Mouse (Mus musculus) intestine, postnatal 0 days (tissue): Measurements from ENCODE around the gene Apof. TPM values are rescaled to one million over a fixed set of nuclear protein-coding genes. Genes with fewer than 3 reads are reported as not detected.
"Not testable (repeated sequence)": the region's sequence is repeated elsewhere in the genome, so short reads cannot be mapped to it uniquely, and the experiment has no call there.

Experiments
- ATAC-seq: fragments of 200-750 bp; cut with Nextera tagmentation; 2 replicates; pipeline ENCODE4 v1.8.0; 2017; ENCODE audit warnings: mild to moderate bottlenecking, moderate TSS enrichment, moderate library complexity
- H3K27ac ChIP-seq: fragments of 300-500 bp; sonication (generic); 2 replicates; pipeline ENCODE4 v1.5.1; 2014; ENCODE audit warnings: mild to moderate bottlenecking, low read depth, low read length, moderate library complexity
- H3K27me3 ChIP-seq: fragments of 300-500 bp; sonication (generic); replicated peaks from 2 replicates; pipeline ENCODE4 v1.6.1; 2014; ENCODE audit warnings: low read length, mixed read lengths; ENCODE audit not compliant: control insufficient read depth, insufficient read depth
- H3K36me3 ChIP-seq: fragments of 300-500 bp; sonication (generic); 2 replicates; pipeline ENCODE4 v1.6.1; 2014; ENCODE audit warnings: mild to moderate bottlenecking, moderate library complexity; ENCODE audit not compliant: control insufficient read depth, insufficient read depth
- H3K4me1 ChIP-seq: fragments of 300-500 bp; sonication (generic); replicated peaks from 2 replicates; pipeline ENCODE4 v1.6.1; 2014; ENCODE audit warnings: antibody characterized with exemption, low read length, mixed read lengths; ENCODE audit not compliant: control insufficient read depth, insufficient read depth
- H3K4me2 ChIP-seq: fragments of 300-500 bp; sonication (generic); replicated peaks from 2 replicates; pipeline ENCODE4 v1.6.1; 2014; ENCODE audit warnings: low read depth, mild to moderate bottlenecking, moderate library complexity
- H3K4me3 ChIP-seq: fragments of 300-500 bp; sonication (generic); 2 replicates; pipeline ENCODE4 v1.5.1; 2014; ENCODE audit warnings: low read depth, low read length
- H3K9ac ChIP-seq: fragments of 300-500 bp; sonication (generic); 2 replicates; pipeline ENCODE4 v1.6.1; 2014; ENCODE audit warnings: mild to moderate bottlenecking, low read depth, low read length
- H3K9me3 ChIP-seq: fragments of 300-500 bp; sonication (generic); 2 replicates; pipeline ENCODE4 v1.6.1; 2016; ENCODE audit warnings: mixed run types; ENCODE audit not compliant: control insufficient read depth
- CTCF ChIP-seq: sonication (generic); IDR thresholded peaks from 2 replicates; pipeline ENCODE4 v1.5.1; 2016; ENCODE audit warnings: low read depth, mild to moderate bottlenecking, control low read depth, antibody characterized with exemption, moderate library complexity
- WGBS: fragments of 180-500 bp; shearing (Covaris S2); extraction: QIAGEN DNeasy Blood & Tissue Kit; methylation state at CpG from one replicate; pipeline ENCODE4 v1.1.7; 2014; 5-methylcytosine and 5-hydroxymethylcytosine counted together
- polyA plus RNA-seq: library from polyadenylated mRNA; unstranded; fragments of >200 nt; fragmentation: Nextera tagmentation; extraction: Ambion mirVana; gene quantifications from 2 replicates; pipeline ENCODE4 v1.2.1, GENCODE M21; 2015

Apof gene
- polyA plus RNA-seq, 1 experiment from 2014 or later = 0.12 TPM

- Histone ChIP-seq H3K9me3 (no peaks in the 10 kb centered on the region), H3K27me3 (no peaks in the 10 kb centered on the region), H3K4me2 (no peak within 1 kb of the TSS), H3K36me3 (peaks cover 31% of the 10 kb centered on the region), H3K27ac (no peak within 1 kb of the TSS), H3K9ac (no peak within 1 kb of the TSS), H3K4me1 (no peaks in the 10 kb centered on the region), H3K4me3 (no peak within 1 kb of the TSS)
- no peak for ATAC-seq
- no peak for TF ChIP-seq CTCF
- WGBS = 60% methylated on average over 4 of the region's 4 CpGs
Observed at GRCm38 (mm10) chr10:128253677-128254255, 14.7 kb upstream of the Apof start, which contains the start of gene Apon. TSS of gene Apon (plus strand) at chr10:128254096.

- no peak overlapping the region for H3K27ac ChIP-seq
- no peak overlapping the region for H3K9ac ChIP-seq
- no peaks in the 10 kb centered on the region for H3K4me1 ChIP-seq
- no peak overlapping the region for H3K4me2 ChIP-seq
- ATAC-seq = no peak
- no peak for TF ChIP-seq CTCF
- H3K36me3 ChIP-seq = peaks cover 16% of the 10 kb centered on the region
- 85% methylated on average over 8 of the region's 8 CpGs for WGBS
- no peak overlapping the region for H3K4me3 ChIP-seq
- no peaks in the 10 kb centered on the region for H3K27me3 ChIP-seq
- H3K9me3 ChIP-seq = no peaks in the 10 kb centered on the region
Observed at GRCm38 (mm10) chr10:128255925-128256324, 12.5 kb upstream of the Apof start.

- Histone ChIP-seq H3K9ac (no peak overlapping the region), H3K36me3 (peaks cover 12% of the 10 kb centered on the region), H3K4me3 (no peak overlapping the region), H3K4me1 (no peaks in the 10 kb centered on the region), H3K9me3 (no peaks in the 10 kb centered on the region), H3K27me3 (no peaks in the 10 kb centered on the region), H3K27ac (no peak overlapping the region), H3K4me2 (no peak overlapping the region)
- no peak for TF ChIP-seq CTCF
- ATAC-seq = no peak
- 82% methylated on average over 8 of the region's 8 CpGs for WGBS
Observed at GRCm38 (mm10) chr10:128256328-128256727, 12.1 kb upstream of the Apof start.

GRCm38 (mm10) chr10:128258953-128259352 is 9.5 kb upstream of the Apof start:
- Histone ChIP-seq H3K27me3 (no peaks in the 10 kb centered on the region), H3K27ac (no peak overlapping the region), H3K4me3 (no peak overlapping the region), H3K36me3 (no peaks in the 10 kb centered on the region), H3K9me3 (no peaks in the 10 kb centered on the region), H3K9ac (no peak overlapping the region), H3K4me2 (no peak overlapping the region), H3K4me1 (no peaks in the 10 kb centered on the region)
- WGBS = 67% methylated on average over 4 of the region's 4 CpGs
- TF ChIP-seq CTCF = no peak
- ATAC-seq = no peak

GRCm38 (mm10) chr10:128259946-128260345 is 8.5 kb upstream of the Apof start:
- Histone ChIP-seq H3K4me2 (no peak overlapping the region), H3K4me3 (no peak overlapping the region), H3K27me3 (no peaks in the 10 kb centered on the region), H3K36me3 (no peaks in the 10 kb centered on the region), H3K9me3 (no peaks in the 10 kb centered on the region), H3K27ac (no peak overlapping the region), H3K9ac (no peak overlapping the region), H3K4me1 (no peaks in the 10 kb centered on the region)
- WGBS = 86% methylated on average over 5 of the region's 5 CpGs
- TF ChIP-seq CTCF = no peak
- no peak for ATAC-seq

GRCm38 (mm10) chr10:128260376-128260775 is 8.1 kb upstream of the Apof start:
- H3K9ac ChIP-seq, H3K4me1 ChIP-seq, H3K27ac ChIP-seq, ATAC-seq, H3K9me3 ChIP-seq, H3K4me2 ChIP-seq, H3K36me3 ChIP-seq, H3K27me3 ChIP-seq, H3K4me3 ChIP-seq: not testable (repeated sequence)
- WGBS = 81% methylated on average over 7 of the region's 7 CpGs

- Histone ChIP-seq H3K4me3 (no peak overlapping the region), H3K4me1 (no peaks in the 10 kb centered on the region), H3K9me3 (no peaks in the 10 kb centered on the region), H3K9ac (no peak overlapping the region), H3K27ac (no peak overlapping the region), H3K4me2 (no peak overlapping the region), H3K36me3 (no peaks in the 10 kb centered on the region), H3K27me3 (no peaks in the 10 kb centered on the region)
- ATAC-seq = no peak
- 74% methylated on average over 22 of the region's 22 CpGs for WGBS
- TF ChIP-seq CTCF = no peak
Observed at GRCm38 (mm10) chr10:128262300-128262699, 6.2 kb upstream of the Apof start.
